Mouse (Mus musculus): ENCODE measurements at regions not wholly inside any gene's neighbourhood (a gene's known extent, or its start where the extent isn't known, plus 50 kb on each side); places are given as distances from the start of the nearest gene placed in this dataset.

DNA sequence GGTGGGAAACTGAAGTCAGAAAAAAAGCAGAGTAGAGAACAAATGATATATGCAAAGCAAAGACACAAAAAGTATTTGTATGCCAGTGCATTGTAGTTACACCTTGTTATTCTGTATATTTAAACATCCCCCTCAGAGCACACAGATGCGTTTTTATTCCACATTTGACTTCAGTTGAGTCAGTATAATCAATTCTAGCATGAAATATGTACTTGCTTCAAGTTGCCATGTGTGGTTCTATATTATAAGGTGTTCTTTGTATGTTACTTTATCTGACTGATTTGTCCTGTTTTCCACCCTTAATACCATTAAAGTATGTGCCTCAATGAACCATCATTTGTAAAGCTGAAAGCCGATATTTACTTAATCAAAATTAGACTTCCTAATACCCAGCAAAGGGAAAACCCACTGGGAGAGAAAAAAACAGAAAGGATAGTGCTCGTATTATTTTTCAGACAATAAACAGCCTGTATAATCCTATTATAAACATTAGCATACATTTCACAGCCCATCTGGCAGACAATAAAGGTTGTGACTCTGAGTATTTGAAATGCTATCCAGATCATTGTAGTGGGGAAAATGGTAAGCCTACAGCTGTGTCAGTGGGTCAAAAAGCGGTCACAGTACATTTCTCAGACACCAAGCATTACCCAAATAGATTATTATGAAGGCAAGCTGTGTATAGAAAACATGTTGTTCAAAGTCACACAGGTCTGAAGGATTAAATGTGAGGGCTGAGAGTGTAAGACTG is 189.1 kb upstream of the Bmp2 start:
- DNase-seq = no peak

DNA sequence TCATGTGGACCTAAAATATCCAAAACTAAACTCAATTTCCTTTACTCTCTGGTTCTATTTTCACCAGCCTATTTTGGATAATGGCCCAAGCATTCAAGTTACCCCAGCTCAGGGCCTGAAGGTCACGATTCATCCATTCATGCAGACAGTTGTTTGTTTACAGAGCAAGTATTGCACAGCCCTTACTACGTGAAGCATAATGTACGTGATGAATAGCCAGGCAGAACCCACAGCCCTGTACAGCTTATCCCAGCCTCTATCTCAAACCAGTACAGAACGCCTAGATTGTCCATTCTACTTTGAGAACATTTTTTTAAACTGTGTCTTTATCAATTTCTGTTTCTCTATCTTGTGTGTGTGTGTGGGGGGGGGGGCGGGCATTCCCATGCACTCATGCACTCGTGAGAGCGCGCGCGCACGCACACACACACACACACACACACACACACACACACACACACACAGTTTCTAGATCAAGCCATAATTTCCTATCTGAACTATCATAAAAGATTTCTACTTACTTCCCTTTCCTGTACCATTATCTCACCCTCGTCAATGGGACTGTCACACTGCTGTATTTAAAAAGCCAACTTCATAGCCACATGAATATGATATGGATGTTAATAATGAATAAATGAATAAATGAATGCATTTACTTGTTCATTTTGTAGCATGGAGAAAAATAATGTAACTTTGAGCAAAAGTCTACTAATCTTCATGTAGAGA is 180.3 kb upstream of the Bmp2 start:
- no peak for DNase-seq

DNA sequence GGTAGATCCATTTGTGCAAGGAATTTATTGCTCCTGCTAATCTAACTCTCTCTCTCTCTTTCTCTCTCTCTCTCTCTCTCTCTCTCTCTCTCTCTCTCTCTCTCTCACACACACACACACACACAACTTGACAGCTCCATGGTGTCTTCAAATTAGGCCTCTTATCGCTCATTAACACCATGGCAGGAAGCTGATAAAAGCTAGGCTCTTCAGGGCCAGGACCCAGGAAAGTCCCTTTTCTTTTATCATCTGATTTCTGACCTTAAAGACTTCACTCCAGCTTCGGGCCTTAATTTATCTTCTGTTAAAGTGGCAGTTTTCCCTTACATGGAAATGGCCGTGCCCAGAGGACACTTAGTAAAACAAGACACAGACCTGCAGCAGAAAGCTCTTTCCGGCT is 178.4 kb upstream of the Bmp2 start:
- no peak for DNase-seq

DNA sequence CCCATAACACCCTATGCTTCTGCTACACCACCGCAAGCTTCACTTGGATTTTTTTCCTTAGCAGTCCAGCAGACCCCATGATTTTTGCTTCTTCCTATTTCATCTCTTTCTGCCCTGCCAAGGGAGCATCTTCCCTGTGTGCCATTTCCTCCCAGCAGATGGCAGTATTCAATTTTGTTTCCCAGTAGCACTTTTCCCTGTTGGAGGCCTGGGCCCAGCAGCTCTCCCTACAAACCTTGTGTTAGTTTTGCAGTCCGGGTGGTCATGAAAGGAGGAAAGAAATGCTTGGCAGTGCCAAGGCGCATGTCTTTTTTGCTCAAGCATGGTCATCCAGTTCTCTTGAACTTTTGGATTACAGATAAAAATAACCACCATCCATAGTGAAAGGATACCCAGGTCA is 170.9 kb upstream of the Bmp2 start:
- DNase-seq = peak; percentile 50 to 51

DNA sequence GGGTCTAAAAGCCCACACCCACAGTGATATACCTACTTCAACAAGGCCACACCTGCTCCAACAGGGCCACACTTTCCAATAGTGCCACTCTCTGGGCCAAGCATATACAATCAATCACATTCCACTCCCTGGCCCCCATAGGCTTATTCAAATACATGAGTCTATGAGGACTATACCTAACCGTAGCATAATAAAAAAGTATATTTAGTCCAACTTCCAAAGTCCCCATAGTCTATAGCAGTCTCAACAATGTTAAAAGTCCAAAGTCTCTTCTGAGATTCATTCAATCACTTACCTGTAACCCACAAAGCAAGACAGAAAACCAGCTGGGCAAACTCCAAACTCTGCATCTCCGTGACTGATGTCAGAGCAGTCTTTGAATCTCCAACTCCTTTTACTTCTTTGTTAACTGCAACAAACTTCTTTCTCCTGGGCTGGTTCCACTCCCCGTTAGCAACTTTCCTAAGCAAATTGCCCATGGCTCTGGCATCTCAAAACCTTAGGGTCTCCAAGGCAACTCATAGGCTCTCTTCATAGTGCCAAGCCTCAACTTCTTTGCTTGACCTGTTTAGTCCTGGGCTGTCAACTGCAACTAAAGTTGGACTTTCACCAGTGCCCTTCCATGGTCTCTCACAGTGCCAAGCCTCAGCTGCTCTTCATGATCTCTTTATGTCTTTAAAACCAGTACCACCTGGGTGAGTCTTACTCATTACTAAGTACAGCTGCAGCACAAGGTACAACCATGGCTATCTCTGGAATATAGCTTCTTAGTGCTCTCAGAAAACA is 168.6 kb upstream of the Bmp2 start:
- DNase-seq = no peak

DNA sequence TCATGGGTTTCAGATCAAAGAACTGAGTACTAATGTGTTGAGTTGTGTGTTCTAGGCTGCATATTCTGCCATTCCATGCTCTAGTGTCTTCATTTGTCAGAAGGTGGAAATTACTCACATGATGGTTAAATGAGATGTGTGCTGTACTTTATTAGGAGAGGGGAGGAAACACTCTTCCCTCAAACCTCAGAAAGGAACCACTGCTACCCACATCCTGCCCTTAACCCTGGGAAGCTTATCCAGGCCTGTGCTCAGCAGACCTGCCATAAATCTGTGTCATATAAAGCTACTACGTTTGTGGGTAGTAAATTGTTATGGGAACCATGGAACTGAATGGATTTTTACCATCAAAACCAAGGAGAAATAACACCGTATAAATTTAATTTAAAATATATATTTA is 166.7 kb upstream of the Bmp2 start:
- no peak for DNase-seq

DNA sequence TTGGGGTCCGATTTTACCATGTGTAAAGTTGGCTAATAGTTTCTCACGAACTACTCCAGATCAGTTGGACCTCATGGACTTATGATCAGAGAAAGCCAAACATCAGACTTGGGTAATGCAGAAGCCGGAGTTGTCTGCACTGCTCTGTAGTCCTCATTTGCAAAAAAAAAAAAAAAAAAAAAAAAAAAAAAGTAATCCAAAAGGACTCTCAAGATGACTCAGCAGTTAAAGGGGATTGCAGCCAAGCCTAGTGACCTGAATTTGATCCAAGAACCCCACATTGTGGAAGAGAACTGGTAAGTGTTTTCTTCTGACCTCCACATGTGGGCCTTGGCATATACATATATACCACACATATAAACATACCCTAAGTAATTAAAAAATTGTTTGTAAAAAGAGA is 164.6 kb upstream of the Bmp2 start:
- DNase-seq = no peak

DNA sequence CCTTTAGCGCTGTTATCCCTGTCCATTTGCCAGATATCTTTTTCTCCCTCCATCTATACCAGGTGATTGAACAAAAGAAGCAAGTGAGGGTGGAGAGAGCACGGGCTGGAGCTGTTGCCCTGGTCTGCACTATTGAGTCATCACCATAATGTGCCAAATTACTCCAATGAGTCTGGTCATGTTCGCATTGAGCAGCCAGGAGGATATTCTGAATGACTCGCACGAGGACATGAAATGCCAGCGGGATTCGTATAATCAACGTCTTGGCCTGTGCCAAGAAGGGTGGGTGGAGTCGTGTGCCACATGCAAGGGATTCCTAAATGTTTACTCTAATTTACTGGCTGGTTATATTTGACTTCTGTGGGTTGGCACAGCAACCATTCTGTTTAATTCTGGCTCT is 159.7 kb upstream of the Bmp2 start:
- DNase-seq = peak; percentile 17 to 21

DNA sequence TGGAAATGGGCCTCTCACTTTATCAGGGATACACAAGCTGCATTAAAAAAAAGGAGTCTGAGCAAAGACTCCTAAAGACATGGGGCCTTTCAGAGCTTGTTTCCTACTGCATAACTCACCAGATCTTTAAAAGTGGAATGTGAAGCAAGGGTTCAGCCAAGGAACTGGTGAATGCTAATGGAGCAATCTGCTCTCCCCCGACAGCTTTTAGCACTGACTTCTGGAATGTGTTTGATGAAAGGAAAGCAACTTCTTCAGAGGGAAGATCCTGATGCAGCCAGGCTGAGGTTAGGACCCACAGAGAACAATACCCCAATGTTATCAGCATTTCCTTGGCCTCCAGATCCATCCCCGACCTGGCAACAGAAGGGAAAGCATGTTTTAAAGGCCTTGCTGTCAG is 154.4 kb upstream of the Bmp2 start:
- no peak for DNase-seq

DNA sequence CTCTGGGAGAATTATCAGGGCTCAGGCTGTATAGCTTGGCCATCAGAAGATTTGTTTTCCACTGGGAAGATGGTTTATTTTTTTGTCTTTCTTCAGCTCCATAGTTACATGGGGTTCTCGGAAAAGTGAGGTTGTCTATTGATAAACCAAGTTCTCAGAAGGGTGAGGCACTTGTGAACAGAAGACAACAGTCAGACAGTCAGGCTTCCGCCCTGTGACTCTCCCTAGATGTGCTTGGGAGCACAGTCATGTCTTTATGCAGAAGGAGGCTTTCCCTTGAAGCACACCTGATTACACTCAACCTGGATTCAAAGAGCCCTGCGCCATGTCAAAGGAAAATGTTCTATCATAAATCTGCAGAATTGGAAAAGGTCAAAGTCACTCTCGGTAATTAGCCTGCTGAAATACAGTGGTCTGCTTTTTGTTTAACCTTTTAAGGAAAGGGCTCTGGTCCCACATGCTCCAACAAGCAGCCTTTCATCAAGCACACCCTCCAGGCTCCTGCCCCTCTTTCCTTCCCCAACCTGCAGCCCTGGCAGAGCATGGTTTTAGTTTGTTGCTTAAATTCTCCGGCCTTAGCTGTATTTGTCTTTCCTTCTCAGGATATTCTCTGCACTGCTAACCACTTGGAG is 152.8 kb upstream of the Bmp2 start:
- DNase-seq = no peak

DNA sequence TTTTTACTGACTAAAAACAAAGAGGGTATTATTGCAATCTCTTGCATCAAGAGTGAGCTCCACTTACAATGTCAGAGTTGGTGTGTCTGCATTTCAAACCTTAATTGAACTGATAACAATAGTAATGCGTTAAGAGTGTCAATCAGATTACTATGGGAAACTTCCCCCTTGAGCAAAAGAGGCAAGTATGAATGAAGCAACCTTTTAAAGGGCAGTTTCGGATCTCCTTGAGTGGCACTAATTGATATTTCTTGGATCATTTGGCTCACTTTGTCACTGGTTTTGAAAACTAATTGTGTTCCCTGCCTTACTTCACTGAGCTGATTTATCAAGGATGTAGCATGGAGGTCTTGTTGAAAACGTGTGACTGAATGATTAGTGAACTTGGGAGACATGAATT is 151.0 kb upstream of the Bmp2 start:
- DNase-seq = no peak

DNA sequence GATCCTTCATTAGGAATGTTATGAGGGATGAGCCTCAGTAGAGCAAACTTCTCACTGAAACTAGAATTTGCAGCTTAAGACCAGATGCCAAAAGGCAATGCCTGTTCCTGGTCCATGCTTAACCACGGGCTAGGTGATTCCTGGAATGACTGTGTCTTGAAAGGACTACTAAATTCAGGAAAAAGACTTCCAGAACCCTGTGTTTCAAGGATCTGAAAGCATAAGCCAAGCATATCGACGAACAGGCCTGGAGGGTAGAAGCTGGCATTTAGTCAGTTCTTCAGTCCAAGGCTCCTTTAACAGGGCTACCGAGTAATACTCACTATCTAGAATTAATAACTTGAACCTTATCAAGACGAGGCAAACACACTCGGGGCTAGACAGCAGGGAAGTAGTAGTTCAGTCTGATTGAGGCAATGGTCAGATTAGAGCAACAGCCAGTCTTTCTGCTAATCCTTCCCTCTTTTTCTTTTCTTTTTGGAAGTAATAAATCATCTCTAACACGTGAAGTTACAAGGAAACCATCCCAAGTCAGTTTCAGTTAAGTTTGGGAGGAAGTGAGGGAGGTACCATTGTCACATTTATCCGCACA is 134.9 kb upstream of the Bmp2 start:
- DNase-seq = no peak

DNA sequence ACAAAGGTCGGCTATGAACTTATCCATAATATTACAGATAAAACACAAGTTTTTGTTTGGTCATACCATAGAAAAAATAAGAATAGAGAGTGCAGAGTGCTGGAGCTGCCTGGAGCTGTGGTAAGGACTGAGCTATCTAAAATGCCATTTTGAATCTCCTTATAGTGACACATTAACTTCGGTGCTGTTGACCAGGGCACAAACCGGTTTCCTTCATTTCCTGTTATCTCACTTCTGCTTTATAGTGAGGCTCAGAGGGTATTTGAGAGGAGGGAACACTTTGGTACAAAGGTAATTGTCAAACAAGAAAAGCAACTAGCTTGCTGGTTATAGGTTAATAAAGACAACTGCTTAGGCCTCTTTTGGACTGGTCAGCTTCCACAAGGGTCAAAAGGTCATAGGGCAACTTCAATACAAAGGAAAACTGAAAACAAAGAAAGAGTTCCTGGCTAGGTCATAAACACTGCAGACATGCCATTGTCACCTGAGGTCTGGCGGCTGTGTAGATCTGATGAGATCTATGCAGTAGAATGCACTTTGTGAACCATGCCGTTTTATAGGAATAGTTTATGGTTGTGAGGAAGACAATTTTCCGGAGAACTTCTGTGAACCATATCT is 132.2 kb upstream of the Bmp2 start:
- DNase-seq = no peak

DNA sequence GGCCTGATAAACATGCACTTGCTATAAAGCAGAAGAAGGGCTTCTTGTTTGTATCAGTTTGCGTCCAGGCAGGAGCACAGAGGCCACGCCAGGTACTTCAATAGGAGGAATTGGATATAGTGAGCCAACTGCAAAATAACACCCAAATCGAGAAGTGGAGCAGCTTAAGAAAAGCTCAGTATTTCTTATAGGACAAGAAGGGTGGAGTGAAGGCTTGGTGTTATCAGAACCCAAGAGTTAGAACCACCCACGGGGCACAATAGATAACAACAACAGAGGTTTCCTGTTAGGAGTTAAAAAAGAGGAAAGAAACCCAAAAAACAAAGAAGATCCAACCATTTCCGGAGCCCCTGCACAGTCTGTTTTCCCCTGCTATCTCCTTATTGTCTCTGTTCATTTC is 126.4 kb upstream of the Bmp2 start:
- no peak for DNase-seq

DNA sequence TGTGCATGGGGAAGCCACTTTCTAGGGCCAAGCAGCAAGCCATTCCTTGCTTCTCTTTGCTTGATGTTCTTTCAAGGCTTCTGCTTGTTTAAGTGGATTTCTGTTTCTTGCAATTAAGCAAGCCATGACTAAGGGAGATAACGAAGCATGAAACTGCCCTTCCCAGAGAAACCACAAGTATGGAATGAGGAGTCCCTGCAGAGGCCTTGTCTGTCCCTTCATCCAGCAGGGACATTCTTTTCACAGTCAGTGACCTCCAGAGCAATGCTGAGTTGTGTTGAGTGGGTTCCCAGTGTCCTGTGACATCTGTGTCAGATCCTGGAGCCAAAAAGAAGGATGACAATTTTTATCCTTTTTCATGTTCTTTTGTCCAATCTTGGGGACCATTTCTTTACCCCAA is 124.9 kb upstream of the Bmp2 start:
- no peak for DNase-seq

DNA sequence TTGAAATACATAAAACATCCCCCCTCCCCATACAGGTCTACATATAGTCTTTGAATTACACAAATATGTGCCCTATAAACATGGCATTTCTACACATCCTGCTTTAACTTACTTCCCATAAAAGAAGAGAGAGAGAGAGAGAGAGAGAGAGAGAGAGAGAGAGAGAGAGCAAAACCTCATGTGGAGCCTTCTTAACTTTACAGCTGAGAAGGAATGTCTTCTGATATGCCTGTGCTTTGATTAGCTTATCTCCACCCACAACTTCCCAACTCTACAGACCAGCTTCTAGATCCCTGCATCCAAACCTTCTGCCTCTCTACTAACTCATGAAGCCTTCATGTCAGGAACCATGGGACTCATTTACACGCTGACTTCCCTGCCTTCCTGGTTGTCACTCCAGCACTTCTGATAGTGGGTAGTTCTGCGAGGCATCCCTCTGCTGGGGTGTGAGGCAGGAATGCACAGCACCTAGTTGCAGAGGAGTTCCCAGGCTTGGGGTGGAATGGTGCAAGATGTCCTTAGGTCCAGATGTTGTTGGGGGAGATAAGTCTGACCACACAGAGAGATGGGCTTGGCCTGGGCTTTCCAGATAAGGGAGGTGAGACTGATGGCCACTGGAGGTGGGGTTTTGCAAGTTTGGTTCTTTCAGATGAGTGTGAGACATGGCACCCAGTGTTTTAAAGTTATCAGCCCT is 122.4 kb upstream of the Bmp2 start:
- no peak for DNase-seq

DNA sequence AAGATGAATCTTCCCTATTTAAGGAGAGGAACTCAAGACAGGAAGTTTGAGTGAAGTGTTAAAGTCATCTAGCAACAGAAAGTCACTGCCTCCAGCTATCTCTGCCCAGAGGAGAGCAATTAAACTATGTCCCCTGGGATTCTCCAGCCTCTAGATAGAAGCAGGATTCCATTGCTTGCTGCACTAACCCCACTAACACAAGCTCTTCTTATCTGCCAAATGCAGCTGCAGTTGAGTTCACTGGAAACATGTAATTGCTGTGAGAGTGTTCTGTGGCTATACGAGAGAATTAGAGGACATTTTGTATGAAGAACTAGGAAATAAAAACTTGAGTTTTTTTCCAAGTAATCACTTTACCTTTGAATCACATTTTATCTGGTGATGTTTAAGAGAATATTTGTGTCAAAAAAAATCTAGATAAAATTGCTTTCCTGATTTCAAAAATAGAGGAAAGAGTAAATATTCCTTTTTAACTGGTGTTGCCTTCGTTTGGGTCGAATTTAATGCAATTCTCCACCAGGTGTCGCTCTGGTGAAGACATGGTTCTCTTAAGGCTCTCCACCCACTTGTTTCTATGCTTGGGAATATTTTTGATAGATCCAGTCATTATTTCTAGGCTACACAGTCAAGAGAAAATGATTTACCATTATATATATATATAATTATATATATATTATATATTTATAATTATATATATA is 121.1 kb upstream of the Bmp2 start:
- peak; percentile 58 to 66 for DNase-seq

DNA sequence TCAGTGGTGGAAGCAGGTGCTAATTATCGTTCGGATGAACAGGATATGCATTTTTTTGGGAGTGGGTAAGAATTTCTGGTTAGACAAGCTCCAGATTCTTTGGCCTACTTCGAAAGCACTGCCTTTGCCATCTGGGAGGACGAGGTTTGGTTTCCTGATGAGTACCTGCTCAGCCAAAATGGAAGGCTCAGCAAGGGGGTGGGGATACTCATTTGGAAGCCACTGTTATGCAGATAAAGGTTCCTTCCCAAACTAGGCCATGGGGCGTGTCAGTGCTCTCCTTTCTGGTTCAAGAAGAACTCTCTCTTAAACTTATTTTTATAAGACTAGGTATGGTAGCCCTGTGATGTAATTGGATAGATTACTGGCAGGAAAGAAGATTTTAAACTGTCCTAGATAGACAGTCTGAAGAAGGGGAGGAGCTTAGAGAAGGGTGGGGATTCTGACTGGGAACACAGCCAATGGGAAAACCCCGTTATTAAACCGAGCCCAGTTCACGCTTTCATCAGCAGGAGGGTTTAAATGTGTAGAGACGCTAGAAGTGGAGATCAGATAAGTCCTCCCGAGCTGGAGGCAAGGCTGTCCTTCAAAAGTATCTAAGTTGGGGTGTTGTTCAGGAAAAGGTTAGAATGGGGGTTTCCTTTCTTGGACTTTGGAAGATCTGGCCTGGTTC is 119.7 kb upstream of the Bmp2 start:
- no peak for DNase-seq

DNA sequence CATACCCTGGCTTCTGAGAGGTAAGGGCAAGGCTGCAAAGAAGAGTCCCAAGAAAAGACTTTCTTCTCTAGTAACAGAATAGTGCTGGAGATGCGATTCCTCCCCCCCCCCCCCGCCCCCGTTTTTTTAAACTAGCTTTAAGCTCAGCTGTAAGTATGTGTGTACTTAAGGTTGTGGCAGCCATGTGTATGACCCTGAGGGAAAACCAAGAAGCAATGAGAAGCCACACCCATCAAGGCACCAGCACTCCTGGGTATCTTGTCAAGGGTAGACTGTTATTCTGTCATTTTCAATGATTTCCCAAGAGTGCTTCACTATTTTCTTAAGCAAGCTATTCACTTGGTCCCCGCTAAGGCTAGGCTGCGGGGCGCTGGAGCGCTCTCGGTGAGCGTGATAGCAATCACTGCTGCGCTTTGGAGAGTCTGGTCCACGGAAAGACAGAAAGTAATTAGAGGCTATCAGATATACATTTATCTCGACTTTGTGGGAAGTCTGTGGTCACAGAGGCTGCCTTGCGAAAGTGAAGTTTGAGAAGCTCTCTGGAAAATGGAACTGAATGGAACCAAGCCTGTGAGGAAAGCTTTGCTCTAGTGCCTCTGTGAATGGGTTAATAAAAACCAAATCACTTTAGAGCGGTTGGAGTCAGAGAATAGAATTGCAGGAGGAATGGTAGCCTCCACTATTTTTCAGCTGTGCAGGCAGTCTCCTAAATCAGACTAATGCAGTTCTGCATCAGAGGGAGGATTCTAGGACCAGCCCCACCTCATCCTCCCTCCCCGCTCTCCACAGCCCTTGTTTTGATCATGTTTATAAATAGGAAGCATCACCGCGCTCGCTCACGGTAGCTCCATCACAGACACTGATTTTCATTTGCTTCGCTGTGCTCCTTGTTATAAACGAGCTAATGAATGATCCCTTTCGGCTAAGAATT is 114.8 kb upstream of the Bmp2 start:
- no peak for DNase-seq

Measured in cerebellum, postnatal 10 days (tissue).